Mouse (Mus musculus): Measurements from ENCODE around the gene Olfr635. TPM values are rescaled to one million over a fixed set of nuclear protein-coding genes. Genes with fewer than 3 reads are reported as not detected.

The Olfr635 gene
- polyA plus RNA-seq, 2 experiments, result not detected

GRCm38 (mm10) chr7:104025473-104025872 lies 54.5 kb downstream of the Olfr635 start, which contains the start of gene Olfr640:
Gene Olfr640 (minus strand): TSS chr7:104025573.
- no peak for ATAC-seq (ENCODE audit: low FRiP score, low read depth)
- 74% methylated on average over 6 of the region's 6 CpGs for WGBS
- H3K4me1 ChIP-seq (ENCODE audit: control insufficient read depth, insufficient read depth, low read length), result no peaks in the 10 kb centered on the region

GRCm38 (mm10) chr7:104026978-104027377 lies 56.0 kb downstream of the Olfr635 start:
- no peak for TF ChIP-seq POLR2A (IDR thresholded peaks at IDR 0.05; ENCODE audit: borderline replicate concordance, extremely low read depth, insufficient read depth, insufficient read length)
- 74% methylated on average over 3 of the region's 3 CpGs for WGBS
- DNase-seq (ENCODE audit: low spot score) (no peak), ATAC-seq (ENCODE audit: low FRiP score, low read depth) (no peak)
- H3K9ac ChIP-seq (ENCODE audit: low read depth, low read length, severe bottlenecking), result no peak overlapping the region
- no peaks in the 10 kb centered on the region for H3K4me1 ChIP-seq (ENCODE audit: control insufficient read depth, insufficient read depth, low read length)
- H3K36me3 ChIP-seq (ENCODE audit: control insufficient read depth, insufficient read depth, low read length), result no peaks in the 10 kb centered on the region
- H3K4me3 ChIP-seq (replicated peaks; ENCODE audit: low read length), result no peak overlapping the region
- no peak overlapping the region for H3K4me2 ChIP-seq (replicated peaks; ENCODE audit: low read depth, low read length, severe bottlenecking)
- no peak overlapping the region for H3K27ac ChIP-seq (replicated peaks; ENCODE audit: low read depth, low read length)
- H3K27me3 ChIP-seq (ENCODE audit: control insufficient read depth, insufficient read depth, low read length), result no peaks in the 10 kb centered on the region
- no peaks in the 10 kb centered on the region for H3K9me3 ChIP-seq (ENCODE audit: control insufficient read depth, low read length)

More at GRCm38 (mm10) chr7:104025473-104025872, 54.5 kb downstream of the Olfr635 start, which contains the start of gene Olfr640:
- H3K27ac ChIP-seq (replicated peaks; ENCODE audit: low read depth, low read length), result no peak within 1 kb of the TSS
- no peak for TF ChIP-seq POLR2A (IDR thresholded peaks at IDR 0.05; ENCODE audit: borderline replicate concordance, extremely low read depth, insufficient read depth, insufficient read length)
- H3K9me3 ChIP-seq (ENCODE audit: control insufficient read depth, low read length), result no peaks in the 10 kb centered on the region
- no peak within 1 kb of the TSS for H3K4me2 ChIP-seq (replicated peaks; ENCODE audit: low read depth, low read length, severe bottlenecking)
- no peaks in the 10 kb centered on the region for H3K27me3 ChIP-seq (ENCODE audit: control insufficient read depth, insufficient read depth, low read length)
- no peak within 1 kb of the TSS for H3K9ac ChIP-seq (ENCODE audit: low read depth, low read length, severe bottlenecking)
- H3K36me3 ChIP-seq (ENCODE audit: control insufficient read depth, insufficient read depth, low read length), result no peaks in the 10 kb centered on the region
- H3K4me3 ChIP-seq (replicated peaks; ENCODE audit: low read length), result no peak within 1 kb of the TSS
- DNase-seq (ENCODE audit: low spot score), result no peak

- no peak within 1 kb of the TSS for H3K4me3 ChIP-seq (replicated peaks; ENCODE audit: low read length)
- H3K27me3 ChIP-seq (ENCODE audit: control insufficient read depth, insufficient read depth, low read length), result no peaks in the 10 kb centered on the region
- no peak within 1 kb of the TSS for H3K27ac ChIP-seq (replicated peaks; ENCODE audit: low read depth, low read length)
- 55% methylated on average over 1 of the region's 1 CpGs for WGBS
- no peaks in the 10 kb centered on the region for H3K9me3 ChIP-seq (ENCODE audit: control insufficient read depth, low read length)
- no peak for TF ChIP-seq POLR2A (IDR thresholded peaks at IDR 0.05; ENCODE audit: borderline replicate concordance, extremely low read depth, insufficient read depth, insufficient read length)
- ATAC-seq (ENCODE audit: low FRiP score, low read depth) (no peak), DNase-seq (ENCODE audit: low spot score) (no peak)
- H3K4me1 ChIP-seq (ENCODE audit: control insufficient read depth, insufficient read depth, low read length), result no peaks in the 10 kb centered on the region
- no peaks in the 10 kb centered on the region for H3K36me3 ChIP-seq (ENCODE audit: control insufficient read depth, insufficient read depth, low read length)
- no peak within 1 kb of the TSS for H3K4me2 ChIP-seq (replicated peaks; ENCODE audit: low read depth, low read length, severe bottlenecking)
- no peak within 1 kb of the TSS for H3K9ac ChIP-seq (ENCODE audit: low read depth, low read length, severe bottlenecking)
Measured at GRCm38 (mm10) chr7:104035145-104035544, 64.2 kb downstream of the Olfr635 start, which contains the start of gene Olfr641. Gene Olfr641 (plus strand): TSS chr7:104035445.

Other genes with a start within 250 kb of the Olfr635 start
Only the 30 nearest of the 34 such genes appear.
- not detected in 2 replicates for gene Olfr630, start 213.8 kb upstream of the Olfr635 start, polyA plus RNA-seq (2012; rRNA removed)
- gene Olfr630, start 213.8 kb upstream of the Olfr635 start, polyA plus RNA-seq (2014; fragmentation: Nextera tagmentation; extraction: Ambion mirVana), result not detected in 2 replicates
- gene Olfr69, start 199.6 kb upstream of the Olfr635 start, polyA plus RNA-seq (2012; rRNA removed), result not detected in 2 replicates
- gene Olfr69, start 199.6 kb upstream of the Olfr635 start, polyA plus RNA-seq (2014; fragmentation: Nextera tagmentation; extraction: Ambion mirVana), result not detected in 2 replicates
- gene Olfr68, start 191.5 kb upstream of the Olfr635 start, polyA plus RNA-seq (2012; rRNA removed), result not detected in 2 replicates
- gene Olfr68, start 191.5 kb upstream of the Olfr635 start, polyA plus RNA-seq (2014; fragmentation: Nextera tagmentation; extraction: Ambion mirVana), result not detected in 2 replicates
- 0.03 TPM in 1 of 2 replicates, not detected in the other for gene Olfr67, start 179.3 kb upstream of the Olfr635 start, polyA plus RNA-seq (2012; rRNA removed)
- gene Olfr67, start 179.3 kb upstream of the Olfr635 start, polyA plus RNA-seq (2014; fragmentation: Nextera tagmentation; extraction: Ambion mirVana), result not detected in 2 replicates
- gene Hbb-bt, start 157.2 kb upstream of the Olfr635 start, polyA plus RNA-seq (2012; rRNA removed), result 2,382 and 2,478 TPM in 2 replicates
- gene Hbb-bt, start 157.2 kb upstream of the Olfr635 start, polyA plus RNA-seq (2014; fragmentation: Nextera tagmentation; extraction: Ambion mirVana), result 2,610 and 4,062 TPM in 2 replicates
- 9,008 and 9,822 TPM in 2 replicates for gene Hbb-bs, start 143.1 kb upstream of the Olfr635 start, polyA plus RNA-seq (2012; rRNA removed)
- gene Hbb-bs, start 143.1 kb upstream of the Olfr635 start, polyA plus RNA-seq (2014; fragmentation: Nextera tagmentation; extraction: Ambion mirVana), result 6,131 and 9,529 TPM in 2 replicates
- not detected in 2 replicates for gene Hbb-bh2, start 130.6 kb upstream of the Olfr635 start, polyA plus RNA-seq (2012; rRNA removed)
- not detected in 2 replicates for gene Hbb-bh2, start 130.6 kb upstream of the Olfr635 start, polyA plus RNA-seq (2014; fragmentation: Nextera tagmentation; extraction: Ambion mirVana)
- gene Hbb-bh1, start 128.0 kb upstream of the Olfr635 start, polyA plus RNA-seq (2012; rRNA removed), result 12.0 and 13.3 TPM in 2 replicates
- 8.0 and 8.4 TPM in 2 replicates for gene Hbb-bh1, start 128.0 kb upstream of the Olfr635 start, polyA plus RNA-seq (2014; fragmentation: Nextera tagmentation; extraction: Ambion mirVana)
- gene Hbb-y, start 117.9 kb upstream of the Olfr635 start, polyA plus RNA-seq (2012; rRNA removed), result 702 and 799 TPM in 2 replicates
- 1,395 and 1,439 TPM in 2 replicates for gene Hbb-y, start 117.9 kb upstream of the Olfr635 start, polyA plus RNA-seq (2014; fragmentation: Nextera tagmentation; extraction: Ambion mirVana)
- not detected in 2 replicates for gene Olfr66, start 84.9 kb upstream of the Olfr635 start, polyA plus RNA-seq (2012; rRNA removed)
- gene Olfr66, start 84.9 kb upstream of the Olfr635 start, polyA plus RNA-seq (2014; fragmentation: Nextera tagmentation; extraction: Ambion mirVana), result not detected in 2 replicates
- gene Olfr64, start 76.7 kb upstream of the Olfr635 start, polyA plus RNA-seq (2012; rRNA removed), result not detected in 2 replicates
- gene Olfr64, start 76.7 kb upstream of the Olfr635 start, polyA plus RNA-seq (2014; fragmentation: Nextera tagmentation; extraction: Ambion mirVana), result not detected in 2 replicates
- not detected in 2 replicates for gene Olfr65, start 67.7 kb upstream of the Olfr635 start, polyA plus RNA-seq (2012; rRNA removed)
- not detected in 2 replicates for gene Olfr65, start 67.7 kb upstream of the Olfr635 start, polyA plus RNA-seq (2014; fragmentation: Nextera tagmentation; extraction: Ambion mirVana)
- gene Olfr631, start 42.3 kb upstream of the Olfr635 start, polyA plus RNA-seq (2012; rRNA removed), result not detected in 2 replicates
- not detected in 2 replicates for gene Olfr631, start 42.3 kb upstream of the Olfr635 start, polyA plus RNA-seq (2014; fragmentation: Nextera tagmentation; extraction: Ambion mirVana)
- not detected in 2 replicates for gene Olfr632, start 36.8 kb upstream of the Olfr635 start, polyA plus RNA-seq (2012; rRNA removed)
- not detected in 2 replicates for gene Olfr632, start 36.8 kb upstream of the Olfr635 start, polyA plus RNA-seq (2014; fragmentation: Nextera tagmentation; extraction: Ambion mirVana)
- not detected in 2 replicates for gene Olfr633, start 26.7 kb upstream of the Olfr635 start, polyA plus RNA-seq (2012; rRNA removed)
- not detected in 2 replicates for gene Olfr633, start 26.7 kb upstream of the Olfr635 start, polyA plus RNA-seq (2014; fragmentation: Nextera tagmentation; extraction: Ambion mirVana)
- gene Olfr638, start 27.6 kb downstream of the Olfr635 start, polyA plus RNA-seq (2012; rRNA removed), result not detected in 2 replicates
- not detected in 2 replicates for gene Olfr638, start 27.6 kb downstream of the Olfr635 start, polyA plus RNA-seq (2014; fragmentation: Nextera tagmentation; extraction: Ambion mirVana)
- gene Olfr639, start 46.2 kb downstream of the Olfr635 start, polyA plus RNA-seq (2012; rRNA removed), result not detected in 2 replicates
- gene Olfr639, start 46.2 kb downstream of the Olfr635 start, polyA plus RNA-seq (2014; fragmentation: Nextera tagmentation; extraction: Ambion mirVana), result not detected in 2 replicates
- gene Olfr640, start 54.4 kb downstream of the Olfr635 start, polyA plus RNA-seq (2012; rRNA removed), result not detected in 2 replicates
- not detected in 2 replicates for gene Olfr640, start 54.4 kb downstream of the Olfr635 start, polyA plus RNA-seq (2014; fragmentation: Nextera tagmentation; extraction: Ambion mirVana)
- gene Olfr641, start 64.3 kb downstream of the Olfr635 start, polyA plus RNA-seq (2012; rRNA removed), result not detected in 2 replicates
- not detected in 2 replicates for gene Olfr641, start 64.3 kb downstream of the Olfr635 start, polyA plus RNA-seq (2014; fragmentation: Nextera tagmentation; extraction: Ambion mirVana)
- not detected in 2 replicates for gene Olfr642, start 81.5 kb downstream of the Olfr635 start, polyA plus RNA-seq (2012; rRNA removed)
- not detected in 2 replicates for gene Olfr642, start 81.5 kb downstream of the Olfr635 start, polyA plus RNA-seq (2014; fragmentation: Nextera tagmentation; extraction: Ambion mirVana)
- gene 4930516K23Rik, start 90.3 kb downstream of the Olfr635 start, polyA plus RNA-seq (2012; rRNA removed), result 0.03 TPM in 1 of 2 replicates, not detected in the other
- gene 4930516K23Rik, start 90.3 kb downstream of the Olfr635 start, polyA plus RNA-seq (2014; fragmentation: Nextera tagmentation; extraction: Ambion mirVana), result not detected in 2 replicates
- 0.10 TPM in 1 of 2 replicates, not detected in the other for gene Olfr644, start 100.7 kb downstream of the Olfr635 start, polyA plus RNA-seq (2012; rRNA removed)
- gene Olfr644, start 100.7 kb downstream of the Olfr635 start, polyA plus RNA-seq (2014; fragmentation: Nextera tagmentation; extraction: Ambion mirVana), result not detected in 2 replicates
- gene Olfr645, start 114.3 kb downstream of the Olfr635 start, polyA plus RNA-seq (2012; rRNA removed), result not detected in 2 replicates
- gene Olfr645, start 114.3 kb downstream of the Olfr635 start, polyA plus RNA-seq (2014; fragmentation: Nextera tagmentation; extraction: Ambion mirVana), result not detected in 2 replicates
- not detected in 2 replicates for gene Olfr646, start 133.7 kb downstream of the Olfr635 start, polyA plus RNA-seq (2012; rRNA removed)
- not detected in 2 replicates for gene Olfr646, start 133.7 kb downstream of the Olfr635 start, polyA plus RNA-seq (2014; fragmentation: Nextera tagmentation; extraction: Ambion mirVana)
- gene Ubqln5, start 158.7 kb downstream of the Olfr635 start, polyA plus RNA-seq (2012; rRNA removed), result not detected in 2 replicates
- gene Ubqln5, start 158.7 kb downstream of the Olfr635 start, polyA plus RNA-seq (2014; fragmentation: Nextera tagmentation; extraction: Ambion mirVana), result not detected in 2 replicates
- not detected in 2 replicates for gene Olfr643, start 166.3 kb downstream of the Olfr635 start, polyA plus RNA-seq (2012; rRNA removed)
- not detected in 2 replicates for gene Olfr643, start 166.3 kb downstream of the Olfr635 start, polyA plus RNA-seq (2014; fragmentation: Nextera tagmentation; extraction: Ambion mirVana)
- not detected in 2 replicates for gene Ubqln3, start 172.1 kb downstream of the Olfr635 start, polyA plus RNA-seq (2012; rRNA removed)
- gene Ubqln3, start 172.1 kb downstream of the Olfr635 start, polyA plus RNA-seq (2014; fragmentation: Nextera tagmentation; extraction: Ambion mirVana), result not detected in 2 replicates
- not detected in 2 replicates for gene Ubqlnl, start 179.4 kb downstream of the Olfr635 start, polyA plus RNA-seq (2012; rRNA removed)
- gene Ubqlnl, start 179.4 kb downstream of the Olfr635 start, polyA plus RNA-seq (2014; fragmentation: Nextera tagmentation; extraction: Ambion mirVana), result not detected in 2 replicates
- not detected in 2 replicates for gene Olfm5, start 193.7 kb downstream of the Olfr635 start, polyA plus RNA-seq (2012; rRNA removed)
- gene Olfm5, start 193.7 kb downstream of the Olfr635 start, polyA plus RNA-seq (2014; fragmentation: Nextera tagmentation; extraction: Ambion mirVana), result not detected in 2 replicates
- 0.05 and 0.08 TPM in 2 replicates for gene Olfr648, start 212.2 kb downstream of the Olfr635 start, polyA plus RNA-seq (2012; rRNA removed)
- gene Olfr648, start 212.2 kb downstream of the Olfr635 start, polyA plus RNA-seq (2014; fragmentation: Nextera tagmentation; extraction: Ambion mirVana), result 0.21 and 0.35 TPM in 2 replicates